Mouse (Mus musculus): Measurements from ENCODE around the gene Mcpt4.
"Not testable (repeated sequence)": the region's sequence is repeated elsewhere in the genome, so short reads cannot be mapped to it uniquely, and the experiment has no call there.

Gene Mcpt4

DNA sequence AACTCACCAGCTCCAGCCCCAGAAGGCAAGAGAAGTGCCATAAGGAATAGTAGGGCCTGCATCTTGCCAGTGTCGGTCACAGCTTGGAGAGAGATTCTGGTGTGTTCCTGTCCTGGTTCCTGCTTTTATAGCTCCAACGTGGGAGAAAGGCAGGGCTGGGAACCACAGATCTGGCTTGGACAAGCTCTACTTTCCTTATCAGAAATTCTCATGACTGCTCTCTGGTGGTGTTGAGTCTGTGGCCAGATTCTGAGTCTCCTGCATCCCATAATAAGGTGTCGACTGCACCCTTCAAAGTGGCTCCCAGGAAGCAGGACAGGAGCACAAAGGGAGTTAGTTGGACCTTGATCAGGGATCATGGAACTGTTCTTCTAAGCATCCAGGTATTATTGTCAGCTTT, at the start of gene Mcpt4:
Gene Mcpt4, minus strand, starts transcription at position 101 of the 400 bp plus-strand sequence.
- DNase-seq (ENCODE audit: low read depth, low spot score) = not testable (repeated sequence)

GRCm38 (mm10) chr14:56105447-56106180, 43.5 kb upstream of the Mcpt4 start:
- no peak for DNase-seq (ENCODE audit: low read depth, low spot score)

DNA sequence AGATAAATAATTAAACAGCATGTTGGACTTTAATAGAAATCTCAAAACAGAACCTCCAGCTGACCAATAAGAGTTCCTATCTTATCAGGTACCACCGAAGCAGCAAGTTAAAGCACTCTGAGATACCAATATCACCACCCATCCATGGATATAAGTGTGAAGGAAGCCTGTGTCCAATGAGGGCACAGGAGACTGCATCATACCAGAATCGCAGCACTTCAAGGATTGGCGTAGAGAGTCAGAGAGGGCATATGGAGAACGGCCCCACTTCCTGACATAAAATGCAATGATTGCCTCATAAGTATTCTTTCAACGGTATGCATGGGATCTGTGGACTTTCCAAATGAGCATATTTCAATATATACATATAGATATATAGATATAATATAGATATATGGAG, 42.9 kb upstream of the Mcpt4 start:
- no peak for DNase-seq (ENCODE audit: low read depth, low spot score)

- DNase-seq (ENCODE audit: low read depth, low spot score) = no peak
These were observed 41.3 kb upstream of the Mcpt4 start for GRCm38 (mm10) chr14:56103452-56103851.

DNA sequence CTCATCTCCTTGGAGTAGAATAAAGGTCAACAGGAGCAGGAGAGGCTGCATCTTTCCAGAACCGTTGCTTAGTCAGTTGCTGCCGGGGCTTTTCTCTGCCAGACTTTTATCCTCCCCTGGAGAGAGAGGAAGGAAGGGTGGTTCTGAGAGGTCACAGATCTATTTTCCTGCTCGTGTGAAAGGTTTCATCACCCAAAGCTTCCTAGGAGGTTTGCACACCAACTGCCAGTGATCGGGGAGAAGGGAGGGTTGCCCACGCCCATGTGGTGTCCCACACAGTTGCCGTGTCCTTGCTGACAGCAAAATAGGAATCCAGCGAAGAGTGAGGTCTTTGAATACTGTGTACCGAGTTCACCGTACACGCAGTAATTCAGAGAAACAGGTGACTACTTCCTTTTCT, 40.3 kb upstream of the Mcpt4 start, which contains the start of gene Ctsg:
Gene Ctsg, minus strand, starts transcription at position 189 of the 400 bp plus-strand sequence.
- DNase-seq (ENCODE audit: low read depth, low spot score) = no peak

GRCm38 (mm10) chr14:56098940-56099339, 36.8 kb upstream of the Mcpt4 start:
- DNase-seq (ENCODE audit: low read depth, low spot score) = peak; percentile 56

- no peak for DNase-seq (ENCODE audit: low read depth, low spot score)
These were observed 35.5 kb upstream of the Mcpt4 start for GRCm38 (mm10) chr14:56097597-56097996.

DNA sequence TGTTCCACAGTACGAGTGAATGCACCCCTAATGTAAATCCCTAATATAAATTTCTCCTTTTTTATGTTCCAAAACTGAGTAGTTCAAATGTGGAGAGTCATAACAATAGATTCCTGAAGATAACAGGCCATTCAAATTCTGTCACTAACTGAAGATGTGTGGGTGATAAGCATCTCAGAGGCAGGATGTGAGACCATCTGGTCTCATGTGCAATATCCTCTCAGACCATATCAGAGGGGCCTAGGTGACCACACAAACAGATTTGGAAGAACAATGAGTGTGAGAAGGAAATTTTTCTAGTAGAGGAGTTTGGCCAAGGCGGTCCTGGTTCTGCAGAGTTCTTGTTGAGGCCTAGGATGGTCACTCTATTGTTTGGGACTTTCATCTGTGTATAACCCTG, 31.2 kb upstream of the Mcpt4 start:
- no peak for DNase-seq (ENCODE audit: low read depth, low spot score)

GRCm38 (mm10) chr14:56086711-56087110, 24.6 kb upstream of the Mcpt4 start:
- no peak for DNase-seq (ENCODE audit: low read depth, low spot score)

DNA sequence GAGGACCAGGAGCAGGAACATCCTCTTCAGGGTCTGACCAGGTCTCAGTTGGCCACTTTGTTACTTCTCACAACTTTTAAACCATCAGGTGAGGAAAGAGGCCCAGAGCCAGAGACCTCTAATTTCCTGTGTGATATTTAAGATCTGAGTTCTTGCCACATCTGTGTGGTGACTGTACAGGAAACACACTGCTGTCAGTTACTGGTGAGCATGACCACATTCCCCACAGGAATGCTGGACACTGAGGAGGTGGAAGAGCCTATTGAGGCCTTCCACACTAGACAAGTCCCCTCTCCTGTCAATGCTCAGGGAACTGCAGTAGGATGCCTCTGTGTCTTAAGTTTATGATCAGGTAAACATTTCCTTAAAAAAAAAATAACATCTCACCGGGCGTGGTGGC, 23.1 kb upstream of the Mcpt4 start, which contains the start of gene Mcpt8:
Gene Mcpt8, minus strand, starts transcription at position 107 of the 400 bp plus-strand sequence.
- DNase-seq (ENCODE audit: low read depth, low spot score) = peak; percentile 66

GRCm38 (mm10) chr14:56082016-56082415, 19.9 kb upstream of the Mcpt4 start:
- DNase-seq (ENCODE audit: low read depth, low spot score) = no peak

DNA sequence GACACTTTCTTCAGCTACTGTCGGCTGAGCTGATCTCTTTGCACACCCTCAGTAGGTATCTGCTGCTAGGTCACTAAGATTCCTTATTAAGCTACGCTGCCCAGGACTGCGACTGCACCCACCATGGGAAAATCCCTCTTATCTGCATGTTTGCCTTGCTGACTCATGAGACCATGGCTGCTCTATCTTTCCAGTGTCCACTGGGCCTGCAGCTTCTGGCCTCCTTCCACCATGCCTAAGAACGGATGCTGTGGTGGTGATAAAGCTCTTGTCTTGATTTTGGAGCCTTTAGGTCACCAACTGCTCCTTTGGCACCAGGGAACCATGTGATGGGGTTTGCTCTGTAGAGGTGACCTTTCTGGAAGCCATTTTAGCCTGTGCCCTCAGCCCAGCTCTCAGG, 4.4 kb downstream of the Mcpt4 start:
- peak; percentile 4 for DNase-seq (ENCODE audit: low read depth, low spot score)

- no peak for DNase-seq (ENCODE audit: low read depth, low spot score)
These were observed 6.7 kb downstream of the Mcpt4 start for GRCm38 (mm10) chr14:56055408-56055807.

- not testable (repeated sequence) for DNase-seq (ENCODE audit: low read depth, low spot score)
These were observed 20.3 kb downstream of the Mcpt4 start, which contains the start of gene Mcpt2 for GRCm38 (mm10) chr14:56041792-56042191. Mcpt2 (plus strand) TSS chr14:56042041.

DNA sequence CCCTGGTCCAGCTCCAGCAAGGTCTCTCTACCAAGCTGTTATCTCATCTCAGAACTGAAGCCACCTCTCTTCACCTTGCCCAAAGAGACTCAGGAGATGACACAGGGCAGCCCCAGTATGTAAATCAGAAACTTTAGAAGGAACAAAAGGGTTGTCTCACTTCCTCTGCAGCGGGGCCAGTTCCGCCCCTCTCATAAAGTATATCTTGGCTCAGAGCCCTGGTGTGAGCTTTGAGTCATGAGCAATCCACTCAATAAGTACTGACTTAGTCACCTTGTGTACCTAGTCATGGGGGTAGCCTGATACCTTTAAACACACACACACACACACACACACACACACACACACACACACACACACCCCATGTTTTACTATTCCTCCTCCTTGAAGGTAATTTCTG, 27.7 kb downstream of the Mcpt4 start:
- DNase-seq (ENCODE audit: low read depth, low spot score) = peak; percentile 42

GRCm38 (mm10) chr14:56030395-56030794, 31.7 kb downstream of the Mcpt4 start, which contains the start of gene Mcpt9:
Mcpt9 (minus strand) TSS chr14:56030495.
- not testable (repeated sequence) for DNase-seq (ENCODE audit: low read depth, low spot score)

- DNase-seq (ENCODE audit: low read depth, low spot score) = not testable (repeated sequence)
These were observed 40.8 kb downstream of the Mcpt4 start for GRCm38 (mm10) chr14:56021305-56021704.

- DNase-seq (ENCODE audit: low read depth, low spot score) = peak; percentile 10
These were observed 42.7 kb downstream of the Mcpt4 start for GRCm38 (mm10) chr14:56019446-56019845.

GRCm38 (mm10) chr14:56017671-56018070, 44.4 kb downstream of the Mcpt4 start, which contains the start of gene Mcpt1:
Mcpt1 (plus strand) TSS chr14:56017971.
- DNase-seq (ENCODE audit: low read depth, low spot score) = not testable (repeated sequence)

DNA sequence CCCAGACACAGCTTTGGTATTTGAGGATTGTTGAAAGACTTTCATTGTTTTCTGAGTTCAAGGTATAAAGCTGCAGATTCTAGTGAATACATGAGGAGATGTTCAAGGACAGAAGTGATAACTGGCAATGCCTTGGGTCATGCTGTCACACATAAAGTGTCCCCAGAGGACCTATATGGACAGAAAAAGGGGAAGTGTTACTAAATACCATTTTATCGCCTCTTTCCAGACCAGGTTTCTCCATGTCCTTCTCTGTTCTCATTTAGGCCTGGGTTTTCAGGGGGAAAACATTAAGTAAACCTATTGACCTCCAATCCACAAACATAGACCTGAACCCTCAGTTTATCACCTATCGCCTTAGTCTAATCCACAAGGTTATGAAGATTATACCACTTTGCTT, 48.2 kb downstream of the Mcpt4 start:
- DNase-seq (ENCODE audit: low read depth, low spot score) = no peak

DNA sequence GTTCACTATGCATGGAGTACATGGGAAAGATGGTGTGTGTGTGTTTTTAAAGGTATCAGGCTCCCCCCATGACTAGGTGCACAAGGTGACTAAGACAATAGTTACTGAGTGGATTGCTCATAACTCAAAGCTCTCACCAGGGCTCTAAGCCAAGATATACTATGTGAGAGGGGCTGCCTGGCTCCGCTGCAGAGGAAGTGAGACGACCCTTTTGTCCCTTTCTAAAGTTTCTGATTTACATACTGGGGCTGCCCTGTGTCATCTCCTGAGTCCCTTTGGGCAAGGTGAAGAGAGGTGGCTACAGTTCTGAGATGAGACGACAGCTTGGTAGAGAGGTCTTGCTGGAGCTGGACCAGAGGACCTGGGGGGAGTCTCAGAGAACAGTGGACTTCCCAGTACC, 49.0 kb downstream of the Mcpt4 start:
- DNase-seq (ENCODE audit: low read depth, low spot score) = no peak

Measured in 3T3-L1 (cell line).